Mouse (Mus musculus) MEL (cell line): ENCODE data around the gene Lrba.

ENCODE experiments used
- CTCF ChIP-seq, 3 experiments: IDR thresholded peaks in 2 of 3; conservative IDR thresholded peaks in 1 of 3; 2 replicates each; pipeline ENCODE4 v1.5.1; 2011 to 2012; ENCODE audit warnings: low read length in 3 of 3, low read depth in 2 of 3, mild to moderate bottlenecking in 2 of 3, improper control_type of control experiment in 1 of 3, inconsistent platforms in 1 of 3, mixed read lengths in 1 of 3, moderate library complexity in 1 of 3; ENCODE audit not compliant: control insufficient read depth in 1 of 3, insufficient read depth in 1 of 3, poor library complexity in 1 of 3, severe bottlenecking in 1 of 3
- EP300 ChIP-seq, 2 experiments: IDR thresholded peaks; 2 replicates each; pipeline ENCODE4 v1.6.1; 2011; ENCODE audit warnings: improper control_type of control experiment in 2 of 2, low read length in 2 of 2, low read depth in 1 of 2, mild to moderate bottlenecking in 1 of 2
- GATA1 ChIP-seq: IDR thresholded peaks from 2 replicates; pipeline ENCODE4 v1.6.1; 2011; ENCODE audit warnings: low read depth, low read length, improper control_type of control experiment
- POLR2A ChIP-seq, 2 experiments: IDR thresholded peaks; 2 replicates each; pipeline ENCODE4 v1.6.1; 2011 to 2012; ENCODE audit warnings: low read length in 2 of 2, mild to moderate bottlenecking in 2 of 2, control low read depth in 1 of 2, improper control_type of control experiment in 1 of 2, low read depth in 1 of 2, moderate library complexity in 1 of 2; ENCODE audit not compliant: control insufficient read depth in 1 of 2, insufficient read depth in 1 of 2, poor library complexity in 1 of 2

DNA sequence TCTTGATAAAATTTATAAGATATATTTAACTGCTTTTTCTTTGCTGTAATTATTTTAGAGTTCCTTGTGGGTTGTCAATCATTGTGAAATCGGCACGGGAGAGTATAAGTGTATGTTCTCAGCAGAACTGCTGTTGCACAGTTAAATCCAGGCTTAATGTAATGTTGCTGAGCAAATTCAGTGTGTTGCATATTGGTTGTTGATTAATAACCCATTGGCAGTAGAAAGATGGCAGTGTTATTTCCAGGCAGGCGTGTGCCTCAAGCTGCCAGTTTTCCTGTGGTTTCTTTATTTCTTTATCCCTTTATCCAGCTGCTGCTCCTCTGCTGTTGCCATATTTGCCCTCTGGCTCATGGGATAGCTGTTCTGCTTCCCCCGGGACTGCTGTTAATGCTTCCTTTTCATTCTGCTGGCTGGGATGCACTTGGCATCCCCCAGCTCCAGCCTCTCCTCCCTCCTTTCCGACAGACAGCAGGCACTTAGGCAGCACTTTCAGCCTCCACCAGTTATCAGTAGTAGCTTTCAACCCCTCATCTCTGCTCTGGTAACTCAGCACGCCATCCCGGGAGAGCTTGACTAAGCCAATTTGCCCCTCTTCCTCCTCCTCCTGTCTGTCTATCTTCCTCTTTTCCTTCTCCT is 463.2 kb downstream of the Lrba start:
- TF ChIP-seq POLR2A (IDR thresholded peaks at IDR 0.05; ENCODE audit: control insufficient read depth in 1 of 2, insufficient read depth in 1 of 2, low read depth in 1 of 2, low read length in 2 of 2, poor library complexity in 1 of 2): no peak
- no peak for TF ChIP-seq CTCF (IDR thresholded peaks at IDR 0.05 in 2 of 3, conservative IDR thresholded peaks at IDR 0.05 in 1 of 3; ENCODE audit: control insufficient read depth in 1 of 3, insufficient read depth in 1 of 3, low read depth in 2 of 3, low read length in 3 of 3, poor library complexity in 1 of 3, severe bottlenecking in 1 of 3)
- TF ChIP-seq EP300 (IDR thresholded peaks at IDR 0.05; ENCODE audit: low read depth in 1 of 2, low read length in 2 of 2): no peak
- no peak for TF ChIP-seq GATA1
